ENCODE assay signal across 11 mouse cellular contexts in the genomic region with DNA sequence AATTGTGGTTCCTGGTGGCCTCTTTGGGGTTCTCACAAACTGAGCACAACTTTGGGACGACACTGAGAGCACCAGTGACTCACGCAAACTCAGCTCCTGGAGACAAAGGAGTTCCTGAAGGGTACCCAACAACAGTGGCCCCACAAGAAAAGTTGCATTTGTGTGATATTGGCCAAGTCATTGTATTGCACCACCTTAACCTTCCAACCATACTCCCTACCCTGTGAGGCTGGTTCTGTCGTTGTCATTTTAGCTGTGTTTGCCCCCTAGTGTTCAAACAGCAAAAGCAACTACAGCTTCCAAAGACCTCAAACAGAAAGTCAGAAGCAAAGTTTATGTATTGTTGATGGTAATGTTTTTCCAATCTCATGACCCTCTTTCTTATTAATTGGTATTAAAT. TPM values are rescaled to one million over a fixed set of nuclear protein-coding genes. Genes with fewer than 3 reads are reported as not detected.
DNase-seq lines count a peak whose midpoint lies in the region; ATAC-seq and TF ChIP-seq lines count a peak whose summit lies in the region.
"Had no signal": no experiment of that assay in that cellular context is flagged by ENCODE, and none has a peak within 500 bp of the region (broad histone marks: within the 10 kb centered on the region; RNA-seq: fewer than 3 reads in every experiment).

No protein-coding gene starts in this region.

- no peak overlapping the region for H3K27ac ChIP-seq in spleen, adult 2 months (ENCODE audit: insufficient read depth, low read length)
- H3K27ac ChIP-seq in liver, embryonic 11.5 days (ENCODE audit: low read depth, low read length), result peak overlapping the region; percentile 57
- H3K27ac ChIP-seq: embryonic facial prominence, embryonic 12.5 days had no signal

- TF ChIP-seq CTCF in spleen, adult 2 months (IDR thresholded peaks at IDR 0.05; ENCODE audit: extremely low read depth, insufficient read depth, insufficient read length, insufficient replicate concordance), result peak; percentile 15; the same call in 1 of the 2 replicates

- no peaks in the 10 kb centered on the region for H3K4me1 ChIP-seq in spleen, adult 2 months (ENCODE audit: control insufficient read depth, insufficient read depth, insufficient read length)
- peaks cover 9% of the 10 kb centered on the region for H3K4me1 ChIP-seq in liver, embryonic 11.5 days (replicated peaks; ENCODE audit: control insufficient read depth, insufficient read depth, low read length)
- H3K4me1 ChIP-seq: embryonic facial prominence, embryonic 12.5 days had no signal

- peak; percentile 78 for ATAC-seq in liver, embryonic 11.5 days (replicated peaks; ENCODE audit: low FRiP score)

- no peak for TF ChIP-seq POLR2A in spleen, adult 2 months (IDR thresholded peaks at IDR 0.05; ENCODE audit: low read depth, low read length)

- H3K4me3 ChIP-seq in spleen, adult 2 months (ENCODE audit: extremely low read depth, insufficient read depth, insufficient read length), result no peak overlapping the region
- H3K4me3 ChIP-seq in liver, embryonic 11.5 days (ENCODE audit: low read depth, low read length), result no peak overlapping the region
- H3K4me3 ChIP-seq: embryonic facial prominence, embryonic 12.5 days; megakaryocyte, embryonic 14.5 days had no signal

- no peaks in the 10 kb centered on the region for H3K9me3 ChIP-seq in liver, embryonic 11.5 days (ENCODE audit: control insufficient read depth, low read length)
- H3K9me3 ChIP-seq: embryonic facial prominence, embryonic 12.5 days; megakaryocyte, embryonic 14.5 days had no signal

- peak overlapping the region; percentile 26 for H3K4me2 ChIP-seq in liver, embryonic 11.5 days
- H3K4me2 ChIP-seq: embryonic facial prominence, embryonic 12.5 days had no signal

- H3K36me3 ChIP-seq in spleen, adult 2 months (ENCODE audit: control insufficient read depth, insufficient read depth, low read length), result peaks cover 6% of the 10 kb centered on the region; the same call in 1 of the 2 replicates
- H3K36me3 ChIP-seq in liver, embryonic 11.5 days (ENCODE audit: control insufficient read depth, insufficient read depth, low read length), result no peaks in the 10 kb centered on the region
- H3K36me3 ChIP-seq: embryonic facial prominence, embryonic 12.5 days had no signal

- H3K9ac ChIP-seq in liver, embryonic 11.5 days (ENCODE audit: low read depth, low read length), result no peak overlapping the region
- H3K9ac ChIP-seq: embryonic facial prominence, embryonic 12.5 days had no signal

- DNase-seq in embryo, embryonic 10 days (ENCODE audit: low spot score), result peak; percentile 52
- no peak for DNase-seq in embryo, embryonic 9.5 days (ENCODE audit: extremely low spot score)
- DNase-seq in spleen, adult 2 months (ENCODE audit: low read depth in 1 of 2, low spot score in 2 of 2), result peak in 1 of 2 experiments; percentile 19
- no peak for DNase-seq in spleen, postnatal 10 days (ENCODE audit: low spot score in 2 of 2)
- no peak for DNase-seq in liver, embryonic 11.5 days (ENCODE audit: low spot score)
- DNase-seq in yolk sac, embryonic 10.5 days (ENCODE audit: low spot score), result peak; percentile 27
- no peak for DNase-seq in adrenal gland, postnatal 36 days
- DNase-seq in heart, adult 18-20 months, result no peak

- H3K27me3 ChIP-seq in spleen, adult 2 months (ENCODE audit: control insufficient read depth, insufficient read depth, low read length), result no peaks in the 10 kb centered on the region
- no peaks in the 10 kb centered on the region for H3K27me3 ChIP-seq in liver, embryonic 11.5 days (replicated peaks; ENCODE audit: control insufficient read depth, insufficient read depth, low read length)
- H3K27me3 ChIP-seq: embryonic facial prominence, embryonic 12.5 days; megakaryocyte, embryonic 14.5 days had no signal

- WGBS in spleen, adult 2 months, result 63% methylated on average over 3 of the region's 3 CpGs
- 52% methylated on average over 3 of the region's 3 CpGs for WGBS in liver, embryonic 11.5 days

RNA-seq across cellular contexts. Expression of a gene that starts 23.4 kb away (rescaled TPM):
- 2.2 and 6.3 TPM in 2 replicates for polyA plus RNA-seq in spleen, adult 2 months (2012; rRNA removed)
- 2.1 and 2.4 TPM in 2 replicates for polyA plus RNA-seq in liver, embryonic 11.5 days (2014; fragmentation: Nextera tagmentation; extraction: Ambion mirVana)
- total RNA-seq in adrenal gland, postnatal 36 days (2021), result not detected
- total RNA-seq in heart, adult 18-20 months (2021), result not detected
- polyA plus RNA-seq: C2C12 had no signal

RNA-seq across cellular contexts. Expression of a gene that starts 35.7 kb away (rescaled TPM):
- 25.6 and 26.1 TPM in 2 replicates for polyA plus RNA-seq in spleen, adult 2 months (2012; rRNA removed)
- 52.2 and 56.3 TPM in 2 replicates for polyA plus RNA-seq in liver, embryonic 11.5 days (2014; fragmentation: Nextera tagmentation; extraction: Ambion mirVana)
- 100 to 1,000 TPM; 109 to 114 TPM for total RNA-seq in adrenal gland, postnatal 36 days (2021)
- total RNA-seq in heart, adult 18-20 months (2021), result 10 to 100 TPM; 46.7 to 47.2 TPM

RNA-seq across cellular contexts. Expression of a gene that starts 39.2 kb away (rescaled TPM):
- polyA plus RNA-seq in spleen, adult 2 months (2012; rRNA removed), result 4.8 and 5.5 TPM in 2 replicates
- polyA plus RNA-seq in liver, embryonic 11.5 days (2014; fragmentation: Nextera tagmentation; extraction: Ambion mirVana), result 12.4 and 13.7 TPM in 2 replicates
- 10 to 100 TPM; 14.8 to 18.3 TPM for total RNA-seq in adrenal gland, postnatal 36 days (2021)
- total RNA-seq in heart, adult 18-20 months (2021), result 10 to 100 TPM in 1 of 2 experiments, 1 to 10 TPM in 1; 7.0 to 14.9 TPM

Comparison
In these comparisons a context has a peak if more than half of its experiments do, and no peak if none do; other contexts are left out.
1. DNase-seq: peak in embryo, embryonic 10 days (single experiment) and yolk sac, embryonic 10.5 days (single experiment); none in embryo, embryonic 9.5 days (single experiment), spleen, postnatal 10 days (0 of 2), liver, embryonic 11.5 days (single experiment), adrenal gland, postnatal 36 days (0 of 2) and heart, adult 18-20 months (0 of 2).